Mouse (Mus musculus): ENCODE results near the gene Babam2.

DNA sequence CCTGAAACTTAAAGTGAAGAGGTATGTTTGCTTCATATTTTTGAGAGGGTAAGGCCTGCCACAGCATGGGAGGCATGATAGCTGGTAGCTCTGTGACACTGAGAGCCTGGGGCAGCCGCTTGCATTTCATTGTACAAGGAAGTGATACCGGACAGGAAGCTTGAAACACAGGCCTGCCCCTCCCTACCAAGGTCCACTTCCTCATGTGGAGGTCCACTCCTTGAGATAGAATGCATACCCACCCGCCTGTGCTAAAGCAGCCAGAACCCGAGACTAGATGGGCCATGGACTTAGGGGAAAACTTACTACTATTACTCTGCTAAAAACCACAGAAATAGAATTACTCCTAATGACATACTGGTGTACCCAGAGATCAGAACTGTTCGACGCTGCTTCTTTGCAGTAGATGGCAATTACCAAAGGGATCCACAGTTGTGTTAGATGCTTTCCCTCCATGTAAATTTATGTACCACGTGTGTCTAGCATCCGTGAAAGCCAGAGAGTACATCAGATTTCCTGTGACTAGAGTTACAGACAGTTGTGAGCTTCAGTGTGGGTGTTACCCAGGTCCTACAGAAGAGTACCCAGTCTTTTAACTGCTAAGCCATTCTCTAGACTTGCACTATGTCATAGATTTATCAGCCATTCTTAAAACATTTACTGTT is 173.5 kb downstream of the Babam2 start:
- no peak for TF ChIP-seq POLR2A (IDR thresholded peaks at IDR 0.05; ENCODE audit: borderline replicate concordance, control insufficient read depth, low read depth, low read length)
- TF ChIP-seq CTCF (IDR thresholded peaks at IDR 0.05; ENCODE audit: control insufficient read depth, insufficient read depth, low read length) = no peak

Measured in bone marrow, adult 2 months (tissue).